Mouse (Mus musculus) liver, embryonic 15.5 days (tissue): ENCODE results near the gene Zfp595. TPM values are rescaled to one million over a fixed set of nuclear protein-coding genes. Genes with fewer than 3 reads are reported as not detected.
"Not testable (repeated sequence)": the region's sequence is repeated elsewhere in the genome, so short reads cannot be mapped to it uniquely, and the experiment has no call there.

Experiments used
- ATAC-seq: fragments of 200-750 bp; cut with Nextera tagmentation; 2 replicates; pipeline ENCODE4 v1.8.0; 2017; ENCODE audit warnings: moderate number of reproducible peaks, mild to moderate bottlenecking, moderate library complexity; ENCODE audit not compliant: insufficient read depth
- H3K27ac ChIP-seq: fragments of 300-500 bp; sonication (generic); replicated peaks from 2 replicates; pipeline ENCODE4 v1.5.1; 2015; ENCODE audit warnings: mild to moderate bottlenecking, inconsistent platforms
- H3K27me3 ChIP-seq: fragments of 300-500 bp; sonication (generic); 2 replicates; pipeline ENCODE4 v1.6.1; 2015; ENCODE audit warnings: mild to moderate bottlenecking, inconsistent platforms
- H3K36me3 ChIP-seq: fragments of 300-500 bp; sonication (generic); replicated peaks from 2 replicates; pipeline ENCODE4 v1.6.1; 2015; ENCODE audit warnings: moderate library complexity, mild to moderate bottlenecking, inconsistent platforms
- H3K4me1 ChIP-seq: fragments of 300-500 bp; sonication (generic); replicated peaks from 2 replicates; pipeline ENCODE4 v1.6.1; 2015; ENCODE audit warnings: inconsistent platforms
- H3K4me2 ChIP-seq: fragments of 300-500 bp; sonication (generic); 2 replicates; pipeline ENCODE4 v1.6.1; 2015; ENCODE audit warnings: moderate library complexity, mild to moderate bottlenecking, inconsistent platforms
- H3K4me3 ChIP-seq: fragments of 300-500 bp; sonication (generic); replicated peaks from 2 replicates; pipeline ENCODE4 v1.5.1; 2015; ENCODE audit warnings: mild to moderate bottlenecking, inconsistent platforms
- H3K9ac ChIP-seq: fragments of 300-500 bp; sonication (generic); 2 replicates; pipeline ENCODE4 v1.6.1; 2015; ENCODE audit warnings: moderate library complexity, mild to moderate bottlenecking, inconsistent platforms
- H3K9me3 ChIP-seq: fragments of 300-500 bp; sonication (generic); replicated peaks from 2 replicates; pipeline ENCODE4 v1.6.1; 2016; ENCODE audit warnings: inconsistent platforms
- WGBS: fragments of 180-500 bp; shearing (Covaris S2); methylation state at CpG from one replicate; pipeline ENCODE4 v1.1.7; 2015; ENCODE audit warnings: mixed read lengths; ENCODE audit not compliant: insufficient replicate concordance; 5-methylcytosine and 5-hydroxymethylcytosine counted together
- polyA plus RNA-seq: library from polyadenylated mRNA; unstranded; fragments of >200 nt; fragmentation: Nextera tagmentation; extraction: Ambion mirVana; gene quantifications from 2 replicates; pipeline ENCODE4 v1.2.1, GENCODE M21; 2015

The Zfp595 gene
- polyA plus RNA-seq, 1 experiment from 2014 or later = 0.90 TPM

DNA sequence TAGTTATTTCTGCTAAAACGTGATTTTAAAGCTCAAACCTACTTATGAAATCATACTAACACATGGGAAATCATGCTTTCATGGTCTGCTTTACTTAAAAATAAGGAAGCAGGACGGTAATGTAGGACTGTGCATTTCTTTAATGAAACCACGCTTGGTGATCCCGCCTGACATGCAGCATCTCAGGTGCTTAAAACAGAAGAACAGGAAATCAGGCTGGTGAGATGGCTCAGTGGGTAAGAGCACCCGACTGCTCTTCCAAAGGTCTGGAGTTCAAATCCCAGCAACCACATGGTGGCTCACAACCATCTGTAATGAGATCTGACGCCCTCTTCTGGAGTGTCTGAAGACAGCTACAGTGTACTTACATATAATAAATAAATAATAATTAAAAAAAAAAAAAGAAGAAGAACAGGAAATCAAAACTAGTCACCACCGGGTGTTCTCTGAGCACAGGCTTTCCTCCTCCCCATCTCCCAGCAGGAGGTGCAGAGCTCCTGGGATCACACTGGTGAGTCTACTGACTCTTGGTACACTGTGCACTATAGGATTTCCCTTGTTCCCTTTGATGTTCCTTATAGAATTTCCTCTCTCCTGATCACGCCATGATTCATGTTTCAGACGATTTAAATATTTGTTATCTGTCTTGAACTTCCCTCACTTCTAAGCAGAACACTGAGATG lies 62.8 kb downstream of the Zfp595 start:
- not testable (repeated sequence) for H3K9me3 ChIP-seq, H3K36me3 ChIP-seq, H3K27me3 ChIP-seq, H3K27ac ChIP-seq
- WGBS = 31% methylated on average over 8 of the region's 9 CpGs
- Histone ChIP-seq H3K4me1 (peaks cover 13% of the 10 kb centered on the region; the same call in 1 of the 2 replicates), H3K4me3 (peak overlapping the region; percentile 76), H3K9ac (peak overlapping the region; percentile 70; the same call in 1 of the 2 replicates), H3K4me2 (peak overlapping the region; percentile 76)
- peak; percentile 33 for ATAC-seq

DNA sequence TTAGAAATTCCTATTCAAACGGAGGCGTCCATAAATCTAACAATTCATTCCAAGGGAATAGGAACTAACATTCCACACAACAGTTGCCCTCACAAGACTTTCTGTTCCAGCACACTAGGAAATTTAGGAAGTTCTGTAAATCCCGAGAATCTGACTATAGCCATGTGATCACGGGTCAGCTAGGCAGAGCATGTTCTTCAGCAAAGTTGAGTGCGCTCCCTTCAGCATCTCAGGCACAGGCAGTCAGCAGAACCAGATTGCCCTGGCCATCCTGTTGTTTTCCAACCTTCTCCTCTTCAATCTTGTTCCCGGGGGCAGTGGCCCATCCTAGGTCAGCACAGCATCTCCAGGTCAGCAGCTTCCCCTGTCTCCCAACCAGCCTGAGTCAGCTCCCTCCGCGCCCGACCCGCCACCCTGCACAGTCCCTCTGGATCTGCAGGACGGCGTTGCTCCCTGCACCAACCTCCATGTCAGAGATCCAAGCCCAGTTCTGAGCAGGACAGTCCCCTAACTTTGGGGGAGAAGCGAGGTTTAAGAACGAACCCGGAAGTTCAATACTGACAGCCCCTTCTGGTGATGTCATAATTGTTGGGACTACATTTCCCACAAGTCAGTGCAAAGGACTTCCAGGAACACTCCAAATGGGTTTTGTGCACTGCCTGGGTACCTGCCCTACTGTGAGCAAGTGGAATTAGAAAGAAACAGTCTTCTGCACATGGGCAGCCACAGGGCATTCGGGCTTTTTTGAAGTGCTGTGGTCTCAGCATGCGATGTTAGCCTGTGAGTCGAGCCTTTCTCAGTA lies 63.6 kb downstream of the Zfp595 start:
- peak overlapping the region; percentile 70 for H3K9ac ChIP-seq
- H3K27ac ChIP-seq = no peak overlapping the region
- H3K9me3 ChIP-seq = no peaks in the 10 kb centered on the region
- H3K4me3 ChIP-seq = peak overlapping the region; percentile 76
- H3K27me3 ChIP-seq = no peaks in the 10 kb centered on the region
- peaks cover 13% of the 10 kb centered on the region; the same call in 1 of the 2 replicates for H3K4me1 ChIP-seq
- peak; percentile 95 for ATAC-seq
- WGBS = 4% methylated on average over 18 of the region's 18 CpGs
- H3K4me2 ChIP-seq = peak overlapping the region; percentile 76
- 0 out of 2 replicates have a peak, but pooled peaks cover 5% of the 10 kb centered on the region for H3K36me3 ChIP-seq

Other genes starting within 250 kb of the Zfp595 start
- 0.52 and 0.88 TPM in 2 replicates for gene Zfp708, start 234.6 kb downstream of the Zfp595 start, polyA plus RNA-seq
- 1.2 and 1.6 TPM in 2 replicates for gene Gm28557, start 224.0 kb downstream of the Zfp595 start, polyA plus RNA-seq
- gene Rslcan18, start 216.3 kb downstream of the Zfp595 start, polyA plus RNA-seq = 0.14 and 0.20 TPM in 2 replicates
- gene Zfp759, start 210.9 kb downstream of the Zfp595 start, polyA plus RNA-seq = 0.40 and 0.44 TPM in 2 replicates
- 1.0 and 1.2 TPM in 2 replicates for gene Rsl1, start 159.4 kb downstream of the Zfp595 start, polyA plus RNA-seq
- gene Zfp455, start 138.1 kb downstream of the Zfp595 start, polyA plus RNA-seq = 0.23 and 0.32 TPM in 2 replicates
- 0.32 and 0.39 TPM in 2 replicates for gene Zfp458, start 54.1 kb downstream of the Zfp595 start, polyA plus RNA-seq
- gene Zfp457, start 26.1 kb downstream of the Zfp595 start, polyA plus RNA-seq = 0.23 and 0.24 TPM in 2 replicates
- 0.22 and 0.24 TPM in 2 replicates for gene Gm28044, start 28.0 kb upstream of the Zfp595 start, polyA plus RNA-seq
- 0.50 and 0.58 TPM in 2 replicates for gene Zfp953, start 28.0 kb upstream of the Zfp595 start, polyA plus RNA-seq
- gene Gm28041, start 43.2 kb upstream of the Zfp595 start, polyA plus RNA-seq = 0.17 TPM in 1 of 2 replicates, not detected in the other
- 0.51 TPM in 2 replicates for gene Zfp456, start 43.2 kb upstream of the Zfp595 start, polyA plus RNA-seq
- 1.8 and 2.0 TPM in 2 replicates for gene Zfp429, start 67.2 kb upstream of the Zfp595 start, polyA plus RNA-seq
- gene Zfp459, start 88.8 kb upstream of the Zfp595 start, polyA plus RNA-seq = 0.10 and 0.22 TPM in 2 replicates
- gene Zfp874a, start 119.1 kb upstream of the Zfp595 start, polyA plus RNA-seq = 6.0 and 7.0 TPM in 2 replicates
- 2.5 and 3.4 TPM in 2 replicates for gene Zfp874b, start 151.7 kb upstream of the Zfp595 start, polyA plus RNA-seq
- gene Zfp58, start 168.0 kb upstream of the Zfp595 start, polyA plus RNA-seq = 2.1 and 2.4 TPM in 2 replicates
- gene Gm26965, start 193.6 kb upstream of the Zfp595 start, polyA plus RNA-seq = not detected in 2 replicates
- gene Zfp87, start 193.6 kb upstream of the Zfp595 start, polyA plus RNA-seq = 7.5 and 8.0 TPM in 2 replicates
- gene Zfp748, start 221.3 kb upstream of the Zfp595 start, polyA plus RNA-seq = 3.3 and 4.3 TPM in 2 replicates